Mouse (Mus musculus) c-Kit-positive CD71-positive TER-119-negative erythroid progenitor cells, embryonic 14.5 days (primary cell): ENCODE measurements around the gene Gm42688.
A peak's percentile ranks its signal among the peaks of the same experiment; 100 is the strongest.

Experiments
- DNase-seq: peaks from one replicate; pipeline ENCODE4 v3.0.0-alpha.2; 2013; ENCODE audit warnings: low read depth

Gene Gm42688

GRCm38 (mm10) chr6:83101316-83101687 lies at the start of gene Gm42688, which contains the start of gene Ccdc142:
TSS of gene Gm42688 (plus strand) at chr6:83101617.
TSS of gene Ccdc142 (plus strand) at chr6:83101601.
- DNase-seq: peak; percentile 89

GRCm38 (mm10) chr6:83053136-83053960 lies 48.1 kb upstream of the Gm42688 start:
- DNase-seq: peak; percentile 45

GRCm38 (mm10) chr6:83054074-83054851 lies 47.2 kb upstream of the Gm42688 start, which contains the start of gene Aup1:
TSS of gene Aup1 (plus strand) at chr6:83054521.
- peak; percentile 97 for DNase-seq

GRCm38 (mm10) chr6:83054871-83055431 lies 46.5 kb upstream of the Gm42688 start, which contains the start of gene Htra2:
TSS of gene Htra2 (minus strand) at chr6:83055273.
- DNase-seq: no peak

- DNase-seq: no peak
Observed at GRCm38 (mm10) chr6:83057790-83058189, 43.6 kb upstream of the Gm42688 start, which contains the start of gene Dqx1. TSS of gene Dqx1 (plus strand) at chr6:83057844.

- no peak for DNase-seq
Observed at GRCm38 (mm10) chr6:83058725-83059124, 42.7 kb upstream of the Gm42688 start.

- DNase-seq: no peak
Observed at GRCm38 (mm10) chr6:83065995-83066394, 35.4 kb upstream of the Gm42688 start.

GRCm38 (mm10) chr6:83066441-83066840 lies 35.0 kb upstream of the Gm42688 start:
- DNase-seq: no peak

GRCm38 (mm10) chr6:83068221-83068620 lies 33.2 kb upstream of the Gm42688 start:
- DNase-seq: no peak

- DNase-seq: no peak
Observed at GRCm38 (mm10) chr6:83068706-83069487, 32.5 kb upstream of the Gm42688 start.

GRCm38 (mm10) chr6:83069488-83070246 lies 31.8 kb upstream of the Gm42688 start:
- no peak for DNase-seq

- no peak for DNase-seq
Observed at GRCm38 (mm10) chr6:83070247-83070310, 31.3 kb upstream of the Gm42688 start, which contains the start of gene Tlx2. TSS of gene Tlx2 (minus strand) at chr6:83070293.

- DNase-seq: no peak
Observed at GRCm38 (mm10) chr6:83070311-83071219, 30.9 kb upstream of the Gm42688 start.

- DNase-seq: no peak
Observed at GRCm38 (mm10) chr6:83071220-83071619, 30.2 kb upstream of the Gm42688 start.

GRCm38 (mm10) chr6:83074979-83075378 lies 26.4 kb upstream of the Gm42688 start:
- no peak for DNase-seq

GRCm38 (mm10) chr6:83077630-83078323 lies 23.6 kb upstream of the Gm42688 start, which contains the start of gene Pcgf1:
TSS of gene Pcgf1 (plus strand) at chr6:83077869.
- DNase-seq: no peak

- DNase-seq: peak; percentile 98
Observed at GRCm38 (mm10) chr6:83078324-83078858, 23.0 kb upstream of the Gm42688 start.

- no peak for DNase-seq
Observed at GRCm38 (mm10) chr6:83080210-83080609, 21.2 kb upstream of the Gm42688 start.

- DNase-seq: no peak
Observed at GRCm38 (mm10) chr6:83083497-83083896, 17.9 kb upstream of the Gm42688 start.
